In the genomic region with DNA sequence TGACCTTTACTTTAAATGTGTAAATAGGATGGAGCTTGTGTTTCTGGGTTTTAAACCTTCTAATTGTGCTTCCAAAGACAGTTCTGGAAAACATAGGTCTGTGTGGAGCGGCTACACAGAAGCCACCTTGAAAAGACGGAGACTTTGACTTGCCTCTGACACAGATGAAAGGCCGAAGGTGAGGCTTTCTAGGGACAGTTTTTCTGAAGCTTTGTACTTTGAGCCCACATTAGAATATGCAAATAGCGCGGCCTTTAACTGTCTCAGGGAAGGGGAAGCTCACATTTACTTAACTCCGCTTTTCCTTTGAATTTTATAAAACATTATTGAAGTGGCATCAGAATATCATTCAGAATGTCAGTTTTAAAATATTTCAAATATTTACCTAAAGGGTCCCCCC, we compare ENCODE assay signal across 32 mouse cellular contexts.
A peak's percentile ranks its signal among the peaks of the same experiment; 100 is the strongest.
DNase-seq lines count a peak whose midpoint lies in the region; ATAC-seq and TF ChIP-seq lines count a peak whose summit lies in the region.
"Had no signal": no experiment of that assay in that cellular context is flagged by ENCODE, and none has a peak within 500 bp of the region (broad histone marks: within the 10 kb centered on the region; RNA-seq: fewer than 3 reads in every experiment).

No protein-coding gene starts in this region.

- H3K27me3 ChIP-seq in kidney, embryonic 14.5 days (ENCODE audit: control insufficient read depth, insufficient read depth, low read length): no peaks in the 10 kb centered on the region
- no peaks in the 10 kb centered on the region for H3K27me3 ChIP-seq in liver, adult 2 months (ENCODE audit: control insufficient read depth, insufficient read depth, low read length)
- H3K27me3 ChIP-seq in liver, embryonic 11.5 days (replicated peaks; ENCODE audit: control insufficient read depth, insufficient read depth, low read length): no peaks in the 10 kb centered on the region
- H3K27me3 ChIP-seq in intestine, embryonic 16.5 days (replicated peaks; ENCODE audit: control insufficient read depth, insufficient read depth, low read length): no peaks in the 10 kb centered on the region
- H3K27me3 ChIP-seq: CH12.LX; embryonic facial prominence, embryonic 13.5 days; limb, embryonic 15.5 days had no signal

- WGBS in kidney, embryonic 14.5 days: 82% methylated on average over 6 of the region's 6 CpGs
- WGBS in liver, adult 2 months: 22% methylated on average over 6 of the region's 6 CpGs
- 77% methylated on average over 6 of the region's 6 CpGs for WGBS in liver, embryonic 11.5 days
- 61% methylated on average over 6 of the region's 6 CpGs for WGBS in intestine, embryonic 16.5 days
- WGBS in large intestine, adult 2 months: 39% methylated on average over 6 of the region's 6 CpGs

- no peak for ATAC-seq in kidney, embryonic 14.5 days (ENCODE audit: low FRiP score, low TSS enrichment)
- no peak for ATAC-seq in liver, embryonic 11.5 days (replicated peaks; ENCODE audit: low FRiP score)
- ATAC-seq in intestine, embryonic 16.5 days: peak; percentile 74
- ATAC-seq: forebrain, embryonic 16.5 days; hindbrain, postnatal 0 days; liver, postnatal 0 days; midbrain, embryonic 16.5 days had no signal

- no peaks in the 10 kb centered on the region for H3K36me3 ChIP-seq in kidney, embryonic 14.5 days (ENCODE audit: control insufficient read depth, insufficient read depth, low read length)
- H3K36me3 ChIP-seq in liver, adult 2 months (ENCODE audit: control insufficient read depth, insufficient read depth, low read length): no peaks in the 10 kb centered on the region
- no peaks in the 10 kb centered on the region for H3K36me3 ChIP-seq in liver, embryonic 11.5 days (ENCODE audit: control insufficient read depth, insufficient read depth, low read length)
- no peaks in the 10 kb centered on the region for H3K36me3 ChIP-seq in intestine, embryonic 16.5 days (ENCODE audit: control insufficient read depth, insufficient read depth, low read length)
- H3K36me3 ChIP-seq: embryonic facial prominence, embryonic 13.5 days; forebrain, embryonic 10.5 days; G1E; hindbrain, embryonic 12.5 days; limb, embryonic 10.5 days; limb, embryonic 15.5 days had no signal

- H3K4me2 ChIP-seq in kidney, embryonic 14.5 days (replicated peaks; ENCODE audit: low read depth, low read length): no peak overlapping the region
- no peak overlapping the region for H3K4me2 ChIP-seq in liver, embryonic 11.5 days
- H3K4me2 ChIP-seq in intestine, embryonic 16.5 days (ENCODE audit: low read depth, low read length): no peak overlapping the region
- H3K4me2 ChIP-seq: embryonic facial prominence, embryonic 13.5 days; heart, embryonic 11.5 days; hindbrain, embryonic 12.5 days; limb, embryonic 15.5 days had no signal

- H3K27ac ChIP-seq in kidney, embryonic 14.5 days (ENCODE audit: low read depth, low read length): no peak overlapping the region
- H3K27ac ChIP-seq in liver, adult 2 months (replicated peaks; ENCODE audit: insufficient read depth, low read depth, low read length): no peak overlapping the region; the same call in 1 of the 2 replicates
- no peak overlapping the region for H3K27ac ChIP-seq in liver, embryonic 11.5 days (ENCODE audit: low read depth, low read length)
- H3K27ac ChIP-seq in intestine, embryonic 16.5 days (ENCODE audit: low read length): no peak overlapping the region
- H3K27ac ChIP-seq: embryonic facial prominence, embryonic 13.5 days; forebrain, embryonic 10.5 days; gastrocnemius, adult 2 months; hindbrain, embryonic 12.5 days; hindbrain, postnatal 0 days; limb, embryonic 10.5 days; limb, embryonic 15.5 days; stomach, postnatal 0 days had no signal

- H3K9me3 ChIP-seq in kidney, embryonic 14.5 days (ENCODE audit: control insufficient read depth, low read length): no peaks in the 10 kb centered on the region
- no peaks in the 10 kb centered on the region for H3K9me3 ChIP-seq in liver, embryonic 11.5 days (ENCODE audit: control insufficient read depth, low read length)
- no peaks in the 10 kb centered on the region for H3K9me3 ChIP-seq in intestine, embryonic 16.5 days (ENCODE audit: control insufficient read depth, low read length)
- H3K9me3 ChIP-seq: embryonic facial prominence, embryonic 13.5 days; forebrain, embryonic 10.5 days; hindbrain, embryonic 12.5 days; limb, embryonic 10.5 days; limb, embryonic 15.5 days had no signal

- H3K79me2 ChIP-seq in liver, adult 2 months (ENCODE audit: control insufficient read depth, insufficient read depth, low read length): no peaks in the 10 kb centered on the region

- no peak for TF ChIP-seq POLR2A in liver, adult 2 months (IDR thresholded peaks at IDR 0.05; ENCODE audit: extremely low read depth, insufficient read depth, low read length)

- H3K4me3 ChIP-seq in kidney, embryonic 14.5 days (ENCODE audit: low read length): no peak overlapping the region
- H3K4me3 ChIP-seq in liver, adult 2 months (ENCODE audit: insufficient read depth, low read depth, low read length): no peak overlapping the region
- H3K4me3 ChIP-seq in liver, embryonic 11.5 days (ENCODE audit: low read depth, low read length): no peak overlapping the region
- H3K4me3 ChIP-seq in intestine, embryonic 16.5 days (ENCODE audit: low read length): no peak overlapping the region
- H3K4me3 ChIP-seq: embryonic facial prominence, embryonic 13.5 days; forebrain, embryonic 10.5 days; gastrocnemius, adult 2 months; hindbrain, embryonic 12.5 days; limb, embryonic 10.5 days; limb, embryonic 15.5 days had no signal

- no peak for TF ChIP-seq CTCF in liver, adult 2 months (IDR thresholded peaks at IDR 0.05; ENCODE audit: low read depth, low read length)

- peaks cover 13% of the 10 kb centered on the region; the same call in 1 of the 2 replicates for H3K4me1 ChIP-seq in kidney, embryonic 14.5 days (ENCODE audit: control insufficient read depth, insufficient read depth, low read length)
- H3K4me1 ChIP-seq in liver, adult 2 months (ENCODE audit: control insufficient read depth, insufficient read depth, low read length): peaks cover 2% of the 10 kb centered on the region; the same call in 1 of the 2 replicates
- 0 out of 2 replicates have a peak, but pooled peaks cover 5% of the 10 kb centered on the region for H3K4me1 ChIP-seq in liver, embryonic 11.5 days (replicated peaks; ENCODE audit: control insufficient read depth, insufficient read depth, low read length)
- peaks cover 3% of the 10 kb centered on the region; the same call in 1 of the 2 replicates for H3K4me1 ChIP-seq in intestine, embryonic 16.5 days (ENCODE audit: control insufficient read depth, insufficient read depth, low read length)

- H3K9ac ChIP-seq in kidney, embryonic 14.5 days (ENCODE audit: low read depth, low read length): no peak overlapping the region
- H3K9ac ChIP-seq in liver, adult 2 months (ENCODE audit: low read depth, low read length): no peak overlapping the region
- no peak overlapping the region for H3K9ac ChIP-seq in liver, embryonic 11.5 days (ENCODE audit: low read depth, low read length)
- no peak overlapping the region for H3K9ac ChIP-seq in intestine, embryonic 16.5 days (ENCODE audit: low read depth, low read length)
- H3K9ac ChIP-seq: embryonic facial prominence, embryonic 13.5 days; hindbrain, embryonic 12.5 days; limb, embryonic 15.5 days; liver, postnatal 0 days had no signal

- peak; percentile 43 for DNase-seq in kidney, adult 11 months
- DNase-seq in liver, adult 2 months (ENCODE audit: extremely low read depth, low read depth, low spot score): peak; percentile 88
- DNase-seq in liver, embryonic 11.5 days (ENCODE audit: low spot score): no peak
- DNase-seq in large intestine, adult 2 months (ENCODE audit: low read depth, low spot score): peak; percentile 18
- DNase-seq in lung, postnatal 36 days: no peak
- DNase-seq in urinary bladder, postnatal 36 days (ENCODE audit: low spot score in 2 of 2): no peak
- DNase-seq: adrenal gland, postnatal 25 days; cerebellum, adult 18-20 months; cerebellum, postnatal 10 days; gastrocnemius, adult 2 months; gastrocnemius, postnatal 36 days; heart, adult 18-20 months; heart, postnatal 36 days; layer of hippocampus, postnatal 36 days; liver, postnatal 0 days; spleen, adult 18-20 months; thymus, adult 18-20 months; thymus, postnatal 25 days had no signal

Comparison
In these comparisons a context has a peak if more than half of its experiments do, and no peak if none do; other contexts are left out.
1. DNase-seq: peak in kidney, adult 11 months (single experiment), liver, adult 2 months (single experiment) and large intestine, adult 2 months (single experiment); none in liver, embryonic 11.5 days (single experiment), lung, postnatal 36 days (single experiment) and urinary bladder, postnatal 36 days (0 of 2).